26 mouse cellular contexts compared by ENCODE assay signal in genomic region chr11:70911920-70912319, GRCm38 (mm10).
"Had no signal": no experiment of that assay in that cellular context is flagged by ENCODE, and none has a peak within 500 bp of the region (broad histone marks: within the 10 kb centered on the region; RNA-seq: fewer than 3 reads in every experiment).

No protein-coding gene starts in this region.

- H3K27ac ChIP-seq: heart, embryonic 10.5 days; hindbrain, embryonic 10.5 days; hindbrain, embryonic 13.5 days; hindbrain, embryonic 15.5 days; intestine, embryonic 15.5 days; kidney, embryonic 15.5 days; kidney, postnatal 0 days; limb, embryonic 13.5 days; limb, embryonic 15.5 days; liver, embryonic 13.5 days; liver, embryonic 15.5 days had no signal

- H3K4me3 ChIP-seq: heart, embryonic 10.5 days; heart, embryonic 12.5 days; hindbrain, embryonic 10.5 days; hindbrain, embryonic 13.5 days; hindbrain, embryonic 15.5 days; intestine, embryonic 15.5 days; kidney, embryonic 15.5 days; limb, embryonic 13.5 days; limb, embryonic 15.5 days; liver, embryonic 13.5 days; liver, embryonic 15.5 days had no signal

- ATAC-seq: inflammation-experienced regulatory T-cells, adult 6 months; intestine, embryonic 15.5 days; intestine, postnatal 0 days had no signal

- H3K27me3 ChIP-seq: heart, embryonic 12.5 days; hindbrain, embryonic 13.5 days; hindbrain, embryonic 15.5 days; intestine, embryonic 15.5 days; kidney, embryonic 15.5 days; limb, embryonic 13.5 days; limb, embryonic 15.5 days; liver, embryonic 13.5 days; liver, embryonic 15.5 days had no signal

- DNase-seq: gastrocnemius, postnatal 14 days; gastrocnemius, postnatal 36 days; heart, adult 18-20 months; heart, postnatal 10 days; heart, postnatal 4 days; kidney, adult 18-20 months; kidney, adult 9 months; kidney, postnatal 14 days; kidney, postnatal 36 days; layer of hippocampus, adult 9-11 months; layer of hippocampus, postnatal 36 days; left cerebral cortex, postnatal 4 days; liver, embryonic 13.5 days had no signal

- H3K9ac ChIP-seq: heart, embryonic 12.5 days; hindbrain, embryonic 13.5 days; hindbrain, embryonic 15.5 days; intestine, embryonic 15.5 days; kidney, embryonic 15.5 days; limb, embryonic 13.5 days; limb, embryonic 15.5 days; liver, embryonic 13.5 days; liver, embryonic 15.5 days had no signal

- H3K4me1 ChIP-seq: heart, embryonic 10.5 days; heart, embryonic 12.5 days; hindbrain, embryonic 10.5 days; hindbrain, embryonic 13.5 days; hindbrain, embryonic 15.5 days; intestine, embryonic 15.5 days; kidney, embryonic 15.5 days; limb, embryonic 13.5 days; limb, embryonic 15.5 days; liver, embryonic 13.5 days; liver, embryonic 15.5 days had no signal

- H3K9me3 ChIP-seq: heart, embryonic 10.5 days; heart, embryonic 12.5 days; hindbrain, embryonic 10.5 days; hindbrain, embryonic 13.5 days; hindbrain, embryonic 15.5 days; intestine, embryonic 15.5 days; kidney, embryonic 15.5 days; limb, embryonic 13.5 days; limb, embryonic 15.5 days; liver, embryonic 13.5 days; liver, embryonic 15.5 days had no signal

- H3K4me2 ChIP-seq: heart, embryonic 12.5 days; hindbrain, embryonic 13.5 days; hindbrain, embryonic 15.5 days; intestine, embryonic 15.5 days; kidney, embryonic 15.5 days; limb, embryonic 13.5 days; limb, embryonic 15.5 days; liver, embryonic 13.5 days; liver, embryonic 15.5 days had no signal
